35 mouse cellular contexts compared by ENCODE assay signal in the genomic region with DNA sequence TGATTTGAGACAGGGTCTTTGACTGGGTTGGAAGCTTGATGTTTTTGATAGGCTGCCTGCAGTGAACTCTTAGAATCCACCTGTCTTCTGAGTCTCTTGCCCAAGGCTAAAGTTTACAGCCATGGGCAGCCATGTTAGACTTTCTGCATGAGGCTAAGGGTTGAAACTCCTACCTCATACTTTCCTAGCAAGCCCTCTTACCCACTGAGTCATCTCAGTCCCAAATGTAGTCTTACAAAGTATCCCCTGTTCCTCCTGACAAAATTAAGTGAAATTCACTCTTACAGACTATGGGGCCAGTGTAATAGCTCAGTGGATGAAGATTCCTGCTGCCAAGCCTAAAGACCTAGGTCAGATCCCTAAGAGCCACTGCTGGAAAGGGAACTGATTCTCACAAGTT. TPM values are rescaled to one million over a fixed set of nuclear protein-coding genes. Genes with fewer than 3 reads are reported as not detected.
"Had no signal": no experiment of that assay in that cellular context is flagged by ENCODE, and none has a peak within 500 bp of the region (broad histone marks: within the 10 kb centered on the region; RNA-seq: fewer than 3 reads in every experiment).

No protein-coding gene starts in this region.

- H3K4me3 ChIP-seq: limb, embryonic 10.5 days; limb, embryonic 12.5 days; limb, embryonic 13.5 days; limb, embryonic 15.5 days; liver, embryonic 12.5 days; liver, embryonic 13.5 days; liver, embryonic 15.5 days; lung, embryonic 15.5 days; megakaryocyte, embryonic 14.5 days; midbrain, embryonic 10.5 days; midbrain, embryonic 12.5 days; midbrain, embryonic 13.5 days; midbrain, embryonic 15.5 days; myocyte; neural tube, embryonic 12.5 days had no signal

- H3K36me3 ChIP-seq: limb, embryonic 10.5 days; limb, embryonic 12.5 days; limb, embryonic 13.5 days; limb, embryonic 15.5 days; liver, embryonic 12.5 days; liver, embryonic 13.5 days; liver, embryonic 15.5 days; lung, embryonic 15.5 days; midbrain, embryonic 10.5 days; midbrain, embryonic 12.5 days; midbrain, embryonic 13.5 days; midbrain, embryonic 15.5 days; neural tube, embryonic 12.5 days had no signal

- H3K9ac ChIP-seq: limb, embryonic 12.5 days; limb, embryonic 13.5 days; limb, embryonic 15.5 days; liver, embryonic 12.5 days; liver, embryonic 13.5 days; liver, embryonic 14.5 days; liver, embryonic 15.5 days; liver, postnatal 0 days; lung, embryonic 14.5 days; lung, embryonic 15.5 days; midbrain, embryonic 12.5 days; midbrain, embryonic 13.5 days; midbrain, embryonic 15.5 days; neural tube, embryonic 12.5 days had no signal

- H3K27me3 ChIP-seq: limb, embryonic 13.5 days; limb, embryonic 15.5 days; neural tube, embryonic 12.5 days had no signal

- H3K27ac ChIP-seq: limb, embryonic 10.5 days; limb, embryonic 12.5 days; limb, embryonic 13.5 days; limb, embryonic 15.5 days; liver, embryonic 12.5 days; liver, embryonic 13.5 days; liver, embryonic 14.5 days; liver, embryonic 15.5 days; lung, embryonic 15.5 days; macrophage; midbrain, embryonic 10.5 days; midbrain, embryonic 12.5 days; midbrain, embryonic 13.5 days; midbrain, embryonic 15.5 days; neural tube, embryonic 12.5 days had no signal

- H3K4me2 ChIP-seq: limb, embryonic 12.5 days; limb, embryonic 13.5 days; limb, embryonic 15.5 days; liver, embryonic 11.5 days; liver, embryonic 12.5 days; liver, embryonic 13.5 days; liver, embryonic 15.5 days; lung, embryonic 14.5 days; lung, embryonic 15.5 days; midbrain, embryonic 11.5 days; midbrain, embryonic 12.5 days; midbrain, embryonic 13.5 days; midbrain, embryonic 15.5 days; neural tube, embryonic 12.5 days had no signal

- DNase-seq: left cerebral cortex, postnatal 4 days; liver; liver, embryonic 13.5 days; liver, postnatal 0 days; lung, adult 18-20 months; lung, adult 2 months; lung, embryonic 14.5 days; lung, postnatal 10 days; lung, postnatal 14 days; lung, postnatal 36 days; lung, postnatal 4 days; midbrain, embryonic 14.5 days had no signal

- H3K4me1 ChIP-seq: limb, embryonic 10.5 days; limb, embryonic 12.5 days; limb, embryonic 13.5 days; limb, embryonic 15.5 days; liver, embryonic 12.5 days; liver, embryonic 13.5 days; liver, embryonic 15.5 days; lung, embryonic 15.5 days; megakaryocyte, embryonic 14.5 days; midbrain, embryonic 10.5 days; midbrain, embryonic 12.5 days; midbrain, embryonic 13.5 days; midbrain, embryonic 15.5 days; neural tube, embryonic 12.5 days had no signal

- H3K9me3 ChIP-seq: limb, embryonic 10.5 days; limb, embryonic 12.5 days; limb, embryonic 13.5 days; limb, embryonic 15.5 days; liver, embryonic 12.5 days; liver, embryonic 13.5 days; liver, embryonic 15.5 days; lung, embryonic 15.5 days; midbrain, embryonic 10.5 days; midbrain, embryonic 12.5 days; midbrain, embryonic 13.5 days; midbrain, embryonic 15.5 days; neural tube, embryonic 12.5 days had no signal

RNA-seq across cellular contexts. Expression of gene Map6d1, which starts 5.9 kb away (rescaled TPM):
- total RNA-seq: liver, adult 2 months; megakaryocyte progenitor cell, adult 5-6 weeks; megakaryocyte, adult 5-6 weeks; megakaryocyte-erythroid progenitor cell, adult 5-6 weeks; monocyte, adult 5-6 weeks had no signal
- polyA plus RNA-seq: liver, adult 2 months; liver, embryonic 15.5 days; liver, postnatal 0 days; lung, adult 2 months; macrophage had no signal
